Mouse (Mus musculus) splenic B cell, adult 2 months (primary cell): Measurements from ENCODE around the gene Smyd5.
"Not testable (repeated sequence)": the region's sequence is repeated elsewhere in the genome, so short reads cannot be mapped to it uniquely, and the experiment has no call there.

Source experiments
- DNase-seq: peaks from one replicate; pipeline ENCODE4 v3.0.0-alpha.2; 2011; ENCODE audit warnings: low read depth, low spot score
- H3K27me3 ChIP-seq: 2 replicates; pipeline ENCODE4 v1.6.1; 2012; ENCODE audit warnings: mild to moderate bottlenecking, low read length, moderate library complexity, mixed read lengths; ENCODE audit not compliant: control insufficient read depth, poor library complexity, insufficient read depth, severe bottlenecking
- H3K36me3 ChIP-seq: 2 replicates; pipeline ENCODE4 v1.6.1; 2012; ENCODE audit warnings: mild to moderate bottlenecking, low read length, moderate library complexity, mixed read lengths; ENCODE audit not compliant: control insufficient read depth, poor library complexity, insufficient read depth, severe bottlenecking

Gene Smyd5

DNA sequence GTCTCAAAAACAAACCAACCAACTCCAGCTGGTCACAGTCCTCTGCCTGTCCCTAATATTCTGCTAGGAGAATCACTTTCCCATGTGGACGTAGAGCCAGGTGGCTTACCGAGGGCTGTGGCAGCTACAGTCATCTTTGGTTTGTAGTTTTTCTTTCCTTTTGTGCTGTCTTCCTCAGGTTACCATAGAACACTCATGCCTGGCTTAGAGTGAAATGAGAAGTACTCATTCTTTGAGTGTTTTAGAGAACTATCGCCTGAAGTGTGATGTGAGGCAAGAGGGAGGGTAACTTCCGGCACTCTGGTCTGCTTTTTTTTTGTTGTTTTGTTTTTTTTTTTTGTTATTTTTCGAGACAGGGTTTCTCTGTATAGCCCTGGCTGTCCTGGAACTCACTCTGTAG is 2.1 kb downstream of the Smyd5 start:
- DNase-seq, result peak; percentile 27
- Histone ChIP-seq H3K27me3 (no peaks in the 10 kb centered on the region), H3K36me3 (0 out of 2 replicates have a peak, but pooled peaks cover 1% of the 10 kb centered on the region)

DNA sequence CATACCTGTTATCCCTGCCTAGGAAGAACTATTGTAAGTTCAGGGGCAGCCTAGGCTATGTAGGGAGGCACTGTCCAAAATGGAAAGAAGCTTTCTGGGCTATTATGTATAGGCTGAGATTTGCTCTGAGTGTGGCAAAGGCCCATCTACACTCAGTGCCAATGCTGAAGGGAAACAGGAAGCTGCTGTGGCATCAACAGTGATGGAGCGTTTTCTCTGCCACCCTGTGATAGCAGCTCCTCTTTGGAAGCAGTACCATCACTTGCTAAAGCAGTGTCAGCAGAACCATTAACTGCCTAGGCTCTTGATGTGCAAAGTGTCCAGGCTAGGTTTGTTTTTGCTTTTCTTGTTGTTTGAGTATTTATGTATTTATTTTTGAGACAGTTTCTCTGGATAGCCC is 4.4 kb downstream of the Smyd5 start:
- Histone ChIP-seq H3K36me3 (peaks cover 1% of the 10 kb centered on the region; the same call in 1 of the 2 replicates), H3K27me3 (no peaks in the 10 kb centered on the region)
- DNase-seq, result no peak

DNA sequence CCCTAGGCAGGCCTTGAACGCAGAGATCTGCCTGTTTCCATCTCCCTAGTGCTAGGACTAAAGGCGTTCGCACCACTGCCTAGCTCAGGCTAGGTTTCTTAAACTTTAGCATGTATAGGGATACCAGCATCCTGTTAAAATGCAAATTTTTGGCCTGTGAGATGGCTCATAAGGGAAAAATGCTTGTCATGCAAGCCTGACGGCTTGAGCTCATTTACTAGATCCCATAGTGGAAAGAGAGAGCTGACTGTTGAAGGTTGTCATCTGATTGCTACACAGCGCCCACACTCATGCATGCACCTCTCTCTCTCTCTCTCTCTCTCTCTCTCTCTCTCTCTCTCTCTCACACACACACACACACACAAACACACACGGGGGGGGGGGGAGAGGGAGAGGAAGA is 4.8 kb downstream of the Smyd5 start:
- Histone ChIP-seq H3K27me3 (no peaks in the 10 kb centered on the region), H3K36me3 (peaks cover 1% of the 10 kb centered on the region; the same call in 1 of the 2 replicates)
- no peak for DNase-seq

DNA sequence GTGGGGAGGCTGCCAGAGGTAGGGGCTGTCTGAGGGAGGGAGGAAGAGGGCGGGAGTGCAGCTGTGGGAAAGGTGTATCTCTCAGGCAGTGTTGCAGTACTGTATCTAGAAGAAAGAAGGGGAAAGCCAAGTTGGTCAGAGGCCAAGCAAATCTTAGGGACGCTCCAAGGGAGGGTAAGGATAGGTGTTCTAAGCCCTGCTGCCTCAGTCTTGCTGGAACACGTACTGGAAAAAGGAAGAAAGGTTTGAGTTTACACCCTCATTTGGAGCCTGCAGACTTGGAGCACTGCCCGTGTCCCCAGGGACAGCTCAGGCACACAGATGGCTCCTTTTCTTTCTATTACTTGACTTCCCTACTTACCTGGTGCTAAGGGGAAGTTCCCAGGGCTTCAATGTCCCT is 9.4 kb downstream of the Smyd5 start:
- Histone ChIP-seq H3K36me3 (peaks cover 7% of the 10 kb centered on the region; the same call in 1 of the 2 replicates), H3K27me3 (no peaks in the 10 kb centered on the region)
- DNase-seq, result no peak

DNA sequence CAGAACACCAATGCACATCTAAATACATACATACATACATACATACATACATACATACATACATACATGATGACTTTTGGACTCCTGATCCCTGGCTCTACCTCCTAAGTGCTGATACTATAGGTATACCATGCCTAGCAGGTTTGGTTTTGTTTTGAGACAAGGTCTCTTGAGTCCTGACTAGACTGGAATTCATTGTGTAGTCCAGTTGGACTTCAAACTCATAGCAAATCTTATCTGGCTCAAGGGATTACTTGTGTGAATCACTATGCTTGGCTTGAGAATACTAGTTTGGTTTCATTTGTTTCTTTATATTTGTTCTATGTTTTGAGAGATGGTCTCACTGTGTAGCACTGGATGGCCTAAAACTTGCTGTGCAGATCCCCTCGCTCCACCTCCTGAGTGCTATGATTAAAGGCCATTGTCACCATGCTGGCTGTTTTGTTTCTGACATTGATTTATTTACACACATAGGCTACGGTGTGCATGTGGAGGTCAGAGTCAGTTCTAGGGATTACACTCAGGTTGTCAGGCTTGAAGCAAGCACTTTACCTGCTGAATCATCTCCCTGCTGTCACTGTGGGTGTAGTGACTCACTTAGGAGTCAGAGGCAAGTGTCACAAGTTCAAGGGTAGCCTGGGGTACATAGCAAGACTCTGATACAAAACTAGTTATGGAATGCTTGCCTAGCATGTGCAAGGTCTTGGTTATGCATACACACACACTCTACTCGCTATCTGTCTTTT is 11.9 kb downstream of the Smyd5 start:
- Histone ChIP-seq H3K27me3 (no peaks in the 10 kb centered on the region), H3K36me3 (peaks cover 5% of the 10 kb centered on the region; the same call in 1 of the 2 replicates)
- no peak for DNase-seq

DNA sequence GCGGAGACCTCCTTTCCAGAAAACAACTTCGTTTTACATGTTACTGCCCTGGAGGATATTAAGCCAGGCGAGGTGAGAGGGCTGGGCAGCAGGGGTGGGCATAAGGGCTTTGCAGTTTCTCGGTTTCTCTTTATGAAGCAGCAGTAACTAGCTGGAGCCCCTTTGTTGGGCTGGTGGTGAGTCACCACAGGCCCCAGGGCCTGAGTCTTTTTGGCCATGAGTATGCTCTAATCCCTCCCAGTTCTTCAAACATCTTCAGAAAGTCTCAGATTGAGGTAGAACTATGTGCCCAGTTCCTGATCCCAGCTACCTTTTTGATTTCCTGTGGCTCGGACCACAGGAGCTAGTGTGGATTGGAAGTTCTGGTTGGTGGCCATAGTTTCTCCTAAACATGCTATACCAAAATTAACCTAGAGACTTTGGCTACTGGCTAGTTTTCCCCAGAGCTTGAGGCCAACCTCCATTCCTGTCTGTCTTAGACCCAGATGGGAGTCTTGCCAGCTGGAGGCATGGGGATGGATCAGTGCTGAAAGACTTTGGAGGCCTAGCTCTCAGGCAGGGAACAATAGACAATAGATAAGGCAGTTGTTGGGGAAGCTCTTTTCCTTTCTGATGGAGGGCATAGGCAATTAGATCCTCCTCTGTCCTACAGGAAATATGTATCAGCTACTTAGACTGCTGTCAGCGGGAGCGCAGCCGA is 12.6 kb downstream of the Smyd5 start:
- DNase-seq, result no peak
- H3K36me3 ChIP-seq, result peaks cover 5% of the 10 kb centered on the region; the same call in 1 of the 2 replicates
- no peaks in the 10 kb centered on the region for H3K27me3 ChIP-seq

DNA sequence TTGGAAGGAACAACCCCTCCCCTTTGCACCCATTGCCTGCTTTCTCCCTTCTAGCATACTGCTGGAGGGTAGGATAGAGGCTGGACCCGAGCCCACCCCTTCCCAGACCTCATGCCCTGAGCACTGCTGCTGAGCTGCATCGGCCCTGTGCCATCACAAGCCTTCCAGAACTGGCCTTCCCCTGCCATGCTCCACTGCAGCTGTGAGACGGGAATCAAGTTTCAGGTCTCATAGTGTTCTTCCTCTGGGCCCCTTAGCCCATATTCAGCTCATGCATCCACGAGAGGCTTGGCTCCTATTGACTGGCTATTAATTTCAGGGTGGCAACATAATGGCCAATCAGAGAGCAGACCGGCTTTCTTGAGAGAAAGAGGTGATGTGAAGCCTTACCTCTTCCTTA is 13.5 kb downstream of the Smyd5 start:
- DNase-seq, result no peak
- Histone ChIP-seq H3K36me3 (peaks cover 5% of the 10 kb centered on the region; the same call in 1 of the 2 replicates), H3K27me3 (no peaks in the 10 kb centered on the region)

DNA sequence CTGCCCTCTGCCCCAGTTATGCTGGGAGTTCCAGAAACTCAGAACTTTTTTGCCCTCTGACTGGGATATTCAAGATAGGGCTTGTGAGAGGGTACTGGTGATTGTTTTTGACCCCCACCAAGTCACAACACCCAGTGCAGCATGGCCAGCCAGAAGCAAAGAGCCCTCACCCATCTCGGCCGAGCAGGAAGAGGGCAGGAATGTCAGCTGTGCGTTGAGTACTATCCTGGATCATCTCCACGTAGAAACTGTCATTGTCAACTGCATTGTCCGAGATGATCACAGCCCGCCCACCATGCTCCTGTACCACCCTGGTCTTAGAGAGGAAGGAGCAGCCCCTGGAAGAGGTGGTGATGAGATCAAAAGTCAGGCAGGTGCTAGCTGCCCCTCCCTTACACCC is 15.6 kb downstream of the Smyd5 start:
- H3K36me3 ChIP-seq, result peaks cover 3% of the 10 kb centered on the region; the same call in 1 of the 2 replicates
- H3K27me3 ChIP-seq, result no peaks in the 10 kb centered on the region
- no peak for DNase-seq

DNA sequence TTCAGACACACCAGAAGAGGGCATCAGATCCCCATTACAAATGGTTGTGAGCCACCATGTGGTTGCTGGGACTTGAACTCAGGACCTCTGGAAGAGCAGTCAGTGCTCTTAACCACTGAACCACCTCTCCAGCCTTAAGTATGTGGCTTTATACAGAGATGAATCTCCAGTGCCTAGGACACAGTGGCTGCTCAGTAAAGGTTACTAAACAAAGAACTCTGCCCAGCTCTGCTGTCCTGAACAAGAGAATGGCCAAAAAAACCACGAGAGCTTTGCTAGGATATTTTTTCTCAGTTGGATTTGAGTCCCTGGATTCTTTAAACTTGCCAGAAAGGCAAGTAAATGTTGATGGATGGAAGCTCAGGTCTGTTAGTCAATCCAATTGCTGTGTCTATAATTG is 18.4 kb downstream of the Smyd5 start:
- H3K27me3 ChIP-seq, H3K36me3 ChIP-seq, DNase-seq: not testable (repeated sequence)

DNA sequence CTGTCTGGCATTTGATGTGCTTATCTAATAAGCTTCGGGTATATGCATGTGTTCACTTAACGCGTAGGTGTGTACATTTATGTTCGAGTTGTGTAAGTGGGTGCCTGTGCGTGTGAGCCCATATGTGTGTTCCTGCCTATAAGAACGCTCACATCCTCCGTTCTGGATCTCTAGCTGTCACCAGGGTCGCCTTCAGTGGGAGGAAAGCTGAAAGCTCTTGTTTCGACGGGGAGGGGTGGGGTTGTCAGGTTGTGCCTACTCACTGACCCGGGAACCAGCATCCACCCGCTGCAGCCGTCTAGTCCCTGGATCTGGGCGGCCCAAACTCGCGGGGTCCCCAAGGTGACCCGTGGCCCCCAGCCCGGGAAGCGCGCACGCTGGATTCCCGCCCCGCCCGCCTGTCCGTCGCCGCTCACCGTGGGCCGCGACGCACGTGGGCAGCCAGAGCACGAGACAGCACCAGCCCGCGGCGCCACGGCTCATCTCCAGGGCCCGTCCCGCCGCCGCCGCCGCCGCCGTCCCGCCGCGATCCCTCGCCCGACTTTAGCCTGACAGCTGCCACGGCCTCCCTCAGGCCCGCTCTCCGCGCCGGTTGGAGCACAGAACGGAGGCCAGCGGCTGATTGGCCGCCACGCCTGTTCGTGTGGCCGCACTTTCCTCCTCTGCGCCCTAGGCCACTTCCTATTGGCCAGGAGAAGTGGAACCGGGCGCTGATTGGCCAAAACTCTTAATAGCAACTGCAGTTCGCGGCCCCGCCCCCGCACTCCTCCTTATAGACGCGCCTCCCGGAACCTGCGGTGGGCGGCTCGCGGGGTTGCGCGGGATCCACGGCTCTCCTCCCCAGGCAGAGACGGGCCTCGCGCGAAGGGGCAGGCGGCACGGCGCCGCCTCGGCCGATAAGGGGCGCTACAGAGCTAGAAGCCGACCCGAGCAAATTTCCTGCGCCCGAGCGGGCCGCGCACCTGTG is 19.2 kb downstream of the Smyd5 start, which contains the start of gene Cct7:
Cct7 (plus strand) TSS at position 818 of the 967 bp plus-strand sequence.
- H3K36me3 ChIP-seq, result no peaks in the 10 kb centered on the region; the same call in 1 of the 2 replicates
- no peaks in the 10 kb centered on the region for H3K27me3 ChIP-seq
- DNase-seq, result peak; percentile 99

DNA sequence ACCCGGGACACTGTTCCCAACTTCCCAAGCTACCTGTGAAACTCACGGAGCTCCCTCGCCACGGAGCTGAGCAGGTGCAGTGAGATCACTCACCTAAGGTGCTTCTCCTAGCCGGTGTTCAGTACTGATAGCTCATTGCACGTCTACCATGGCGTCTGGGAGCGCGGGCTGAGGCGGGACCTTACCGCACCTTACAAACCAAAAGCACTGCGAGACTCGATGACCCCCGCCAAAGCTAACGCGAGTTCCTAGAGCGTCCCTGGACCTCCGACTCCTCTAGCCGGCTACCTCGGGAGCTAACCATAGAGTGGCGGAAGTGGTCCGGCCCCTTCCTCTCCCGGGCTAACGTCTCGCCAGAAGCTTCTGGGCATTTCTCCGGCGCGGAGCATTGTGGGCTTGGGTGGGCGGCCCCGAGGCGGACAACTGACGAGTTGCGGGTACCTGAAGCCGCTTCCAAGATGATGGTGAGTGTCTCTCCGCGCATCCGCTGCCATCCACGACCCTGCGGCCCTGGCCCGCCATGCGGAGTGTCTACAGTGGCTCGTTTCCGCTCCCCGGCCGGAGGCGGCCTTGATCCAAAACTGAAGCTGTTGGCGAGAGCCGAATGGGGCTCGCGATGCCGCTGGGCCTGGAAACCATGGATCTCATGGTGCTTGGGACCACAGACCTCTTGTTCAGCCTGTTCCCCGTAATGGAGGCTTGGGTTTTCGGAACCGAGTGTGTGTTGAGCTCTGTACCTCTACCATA is 20.0 kb downstream of the Smyd5 start, which contains the start of gene Pradc1:
Pradc1 (minus strand) TSS at position 307 of the 747 bp plus-strand sequence.
- no peaks in the 10 kb centered on the region; the same call in 1 of the 2 replicates for H3K36me3 ChIP-seq
- no peaks in the 10 kb centered on the region for H3K27me3 ChIP-seq
- DNase-seq, result peak; percentile 99

DNA sequence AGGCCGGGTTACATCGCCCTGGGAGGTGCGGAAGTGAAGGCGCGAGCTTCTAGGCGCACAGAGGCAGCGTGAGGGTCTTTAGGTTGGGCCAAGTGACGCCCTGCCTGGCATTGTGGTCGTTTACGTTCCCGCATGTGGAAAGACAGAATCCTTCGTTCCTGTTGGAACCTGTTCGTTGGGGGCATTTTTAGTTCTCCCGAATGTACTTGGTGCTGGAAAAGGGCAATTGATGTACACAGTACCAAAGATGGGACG is 20.5 kb downstream of the Smyd5 start:
- no peak for DNase-seq
- no peaks in the 10 kb centered on the region for H3K27me3 ChIP-seq

DNA sequence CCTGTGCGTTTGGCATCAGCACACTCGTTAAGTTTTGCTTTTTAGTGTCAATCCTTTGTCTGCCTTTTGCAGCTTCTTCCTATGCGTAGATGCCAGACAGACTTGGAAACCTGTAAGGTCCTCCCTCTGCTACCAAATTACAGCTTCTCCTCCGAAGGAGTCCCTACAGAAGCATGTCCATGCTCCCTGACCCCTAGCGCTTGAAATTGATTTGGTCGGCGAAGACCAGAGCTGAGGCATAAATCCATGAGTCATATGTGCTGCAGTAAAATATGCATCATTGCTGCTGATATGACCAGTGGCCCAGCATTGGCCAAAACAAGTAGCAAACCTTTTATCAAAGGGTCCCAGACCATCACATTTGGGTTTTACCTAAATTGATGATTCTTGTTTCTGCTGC is 21.0 kb downstream of the Smyd5 start:
- Histone ChIP-seq H3K27me3 (no peaks in the 10 kb centered on the region), H3K36me3 (no peaks in the 10 kb centered on the region)
- peak; percentile 24 for DNase-seq

More for the DNA sequence above, 20.5 kb downstream of the Smyd5 start:
- no peaks in the 10 kb centered on the region for H3K36me3 ChIP-seq

DNA sequence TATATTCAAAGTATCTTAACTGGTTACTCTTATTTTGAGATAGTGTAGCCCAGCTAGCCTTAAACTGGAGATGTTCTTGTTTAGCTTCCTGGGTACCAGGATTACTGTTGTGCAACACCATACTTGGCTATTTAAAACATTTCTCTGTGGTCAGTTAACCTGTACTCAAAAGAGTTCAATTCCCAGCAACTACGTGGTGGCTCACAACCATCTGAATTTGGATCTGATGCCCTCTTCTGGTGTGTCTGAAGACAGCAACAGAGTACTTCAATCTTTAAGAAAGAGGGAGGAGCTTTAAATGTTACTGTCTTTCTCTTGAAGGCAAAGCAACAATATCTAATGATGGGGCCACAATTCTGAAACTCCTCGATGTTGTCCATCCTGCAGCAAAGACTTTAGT is 27.8 kb downstream of the Smyd5 start:
- H3K27me3 ChIP-seq, result no peaks in the 10 kb centered on the region
- DNase-seq, result no peak
- peaks cover 21% of the 10 kb centered on the region for H3K36me3 ChIP-seq
